Mouse (Mus musculus) heart, adult 8-10 months (tissue): ENCODE data around the gene Bcor. TPM values are rescaled to one million over a fixed set of nuclear protein-coding genes. Genes with fewer than 3 reads are reported as not detected.

Experiments
- DNase-seq: peaks from one replicate; pipeline ENCODE4 v3.0.0; 2022; ENCODE audit warnings: low spot score
- total RNA-seq, 4 experiments: library from RNA; stranded (reverse); gene quantifications; 2 replicates each; pipeline ENCODE4 v1.2.4; 2022

Gene Bcor
- total RNA-seq, 4 experiments from 2014 or later: 18.7 to 23.4 (median 20.5) TPM

- DNase-seq: no peak
These were observed 33.0 kb downstream of the Bcor start for GRCm38 (mm10) chrX:12127106-12127670.

- DNase-seq: no peak
These were observed 33.6 kb downstream of the Bcor start for GRCm38 (mm10) chrX:12126408-12127105.

- no peak for DNase-seq
These were observed 35.6 kb downstream of the Bcor start for GRCm38 (mm10) chrX:12124571-12124970.

GRCm38 (mm10) chrX:12123687-12124087 is 36.5 kb downstream of the Bcor start:
- no peak for DNase-seq

GRCm38 (mm10) chrX:12122594-12123331 is 37.4 kb downstream of the Bcor start:
- no peak for DNase-seq

GRCm38 (mm10) chrX:12119476-12119875 is 40.7 kb downstream of the Bcor start:
- no peak for DNase-seq

- DNase-seq: no peak
These were observed 44.0 kb downstream of the Bcor start for GRCm38 (mm10) chrX:12116128-12116527.

GRCm38 (mm10) chrX:12112166-12112565 is 48.0 kb downstream of the Bcor start:
- no peak for DNase-seq

GRCm38 (mm10) chrX:12110518-12110917 is 49.6 kb downstream of the Bcor start:
- DNase-seq: no peak

- DNase-seq: no peak
These were observed 54.8 kb downstream of the Bcor start for GRCm38 (mm10) chrX:12105358-12105757.

- DNase-seq: no peak
These were observed 63.2 kb downstream of the Bcor start for GRCm38 (mm10) chrX:12096783-12097526.

- DNase-seq: no peak
These were observed 66.8 kb downstream of the Bcor start for GRCm38 (mm10) chrX:12093371-12093770.

GRCm38 (mm10) chrX:12091431-12092061 is 68.6 kb downstream of the Bcor start:
- DNase-seq: peak; percentile 36

GRCm38 (mm10) chrX:12090871-12091404 is 69.2 kb downstream of the Bcor start:
- peak; percentile 60 for DNase-seq

- no peak for DNase-seq
These were observed 69.8 kb downstream of the Bcor start for GRCm38 (mm10) chrX:12090151-12090870.

GRCm38 (mm10) chrX:12089353-12090081 is 70.6 kb downstream of the Bcor start:
- DNase-seq: no peak

- no peak for DNase-seq
These were observed 71.2 kb downstream of the Bcor start for GRCm38 (mm10) chrX:12089027-12089340.

GRCm38 (mm10) chrX:12088301-12089026 is 71.7 kb downstream of the Bcor start:
- DNase-seq: peak; percentile 60

GRCm38 (mm10) chrX:12087511-12088300 is 72.4 kb downstream of the Bcor start:
- DNase-seq: peak; percentile 57
